Mouse (Mus musculus) midbrain, embryonic 14.5 days (tissue): Measurements from ENCODE around the gene Oas1d. TPM values are rescaled to one million over a fixed set of nuclear protein-coding genes. Genes with fewer than 3 reads are reported as not detected.
"Not testable (repeated sequence)": the region's sequence is repeated elsewhere in the genome, so short reads cannot be mapped to it uniquely, and the experiment has no call there.

Experiments
- ATAC-seq: fragments of 200-750 bp; cut with Nextera tagmentation; 2 replicates; pipeline ENCODE4 v1.8.0; 2017; ENCODE audit warnings: moderate number of reproducible peaks, moderate library complexity; ENCODE audit not compliant: low FRiP score, low TSS enrichment
- DNase-seq: peaks from one replicate; pipeline ENCODE4 v3.0.0-alpha.2; 2015
- H3K27ac ChIP-seq: fragments of 300-500 bp; sonication (generic); replicated peaks from 2 replicates; pipeline ENCODE4 v1.5.1; 2014; ENCODE audit warnings: mild to moderate bottlenecking, low read depth, low read length, moderate library complexity
- H3K27me3 ChIP-seq: fragments of 300-500 bp; sonication (generic); 2 replicates; pipeline ENCODE4 v1.6.1; 2014; ENCODE audit warnings: low read length, control low read depth, mixed read lengths; ENCODE audit not compliant: control insufficient read depth, insufficient read depth
- H3K36me3 ChIP-seq: fragments of 300-500 bp; sonication (generic); 2 replicates; pipeline ENCODE4 v1.6.1; 2014; ENCODE audit warnings: low read length, control low read depth; ENCODE audit not compliant: control insufficient read depth, insufficient read depth
- H3K4me1 ChIP-seq: fragments of 300-500 bp; sonication (generic); 2 replicates; pipeline ENCODE4 v1.6.1; 2014; ENCODE audit warnings: mild to moderate bottlenecking, antibody characterized with exemption, low read length, control low read depth; ENCODE audit not compliant: control insufficient read depth, insufficient read depth
- H3K4me2 ChIP-seq: fragments of 300-500 bp; sonication (generic); 2 replicates; pipeline ENCODE4 v1.6.1; 2014; ENCODE audit warnings: mild to moderate bottlenecking, low read length, moderate library complexity
- H3K4me3 ChIP-seq: fragments of 300-500 bp; sonication (generic); replicated peaks from 2 replicates; pipeline ENCODE4 v1.5.1; 2014; ENCODE audit warnings: low read depth, low read length
- H3K9ac ChIP-seq: fragments of 300-500 bp; sonication (generic); replicated peaks from 2 replicates; pipeline ENCODE4 v1.6.1; 2014; ENCODE audit warnings: mild to moderate bottlenecking, low read length, moderate library complexity
- H3K9me3 ChIP-seq: fragments of 300-500 bp; sonication (generic); 2 replicates; pipeline ENCODE4 v1.6.1; 2016; ENCODE audit warnings: low read length, control low read depth, mixed read lengths; ENCODE audit not compliant: control insufficient read depth
- WGBS: fragments of 180-500 bp; shearing (Covaris S2); extraction: QIAGEN DNeasy Blood & Tissue Kit; methylation state at CpG from one replicate; pipeline ENCODE4 v1.1.7; 2014; 5-methylcytosine and 5-hydroxymethylcytosine counted together
- polyA plus RNA-seq: library from polyadenylated mRNA; unstranded; fragments of >200 nt; fragmentation: Nextera tagmentation; extraction: Ambion mirVana; gene quantifications from 2 replicates; pipeline ENCODE4 v1.2.1, GENCODE M21; 2014

Gene Oas1d
- polyA plus RNA-seq, 1 experiment from 2014 or later, result not detected

DNA sequence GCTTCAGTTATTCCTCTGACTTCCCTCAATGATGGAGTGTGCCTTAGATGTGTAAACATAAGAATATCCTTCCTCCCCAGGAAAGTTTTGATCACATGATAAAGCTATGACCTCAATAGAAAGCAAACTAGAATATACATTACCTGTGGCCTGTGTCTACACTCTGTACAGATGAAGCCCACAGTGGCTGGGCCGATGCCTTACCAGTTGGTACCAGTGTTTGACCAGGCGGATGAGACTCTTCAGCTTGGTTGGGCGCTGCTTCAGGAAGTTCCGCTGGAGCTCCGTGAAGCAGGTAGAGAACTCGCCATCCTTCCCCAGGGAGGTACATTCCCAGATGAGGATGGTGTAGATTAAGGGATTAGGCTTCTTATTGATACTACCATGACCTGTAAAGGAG is 32.7 kb upstream of the Oas1d start:
- WGBS, result 93% methylated on average over 6 of the region's 6 CpGs
- not testable (repeated sequence) for ATAC-seq, H3K36me3 ChIP-seq, H3K27ac ChIP-seq, H3K9me3 ChIP-seq, DNase-seq, H3K4me2 ChIP-seq, H3K9ac ChIP-seq, H3K27me3 ChIP-seq, H3K4me1 ChIP-seq, H3K4me3 ChIP-seq

DNA sequence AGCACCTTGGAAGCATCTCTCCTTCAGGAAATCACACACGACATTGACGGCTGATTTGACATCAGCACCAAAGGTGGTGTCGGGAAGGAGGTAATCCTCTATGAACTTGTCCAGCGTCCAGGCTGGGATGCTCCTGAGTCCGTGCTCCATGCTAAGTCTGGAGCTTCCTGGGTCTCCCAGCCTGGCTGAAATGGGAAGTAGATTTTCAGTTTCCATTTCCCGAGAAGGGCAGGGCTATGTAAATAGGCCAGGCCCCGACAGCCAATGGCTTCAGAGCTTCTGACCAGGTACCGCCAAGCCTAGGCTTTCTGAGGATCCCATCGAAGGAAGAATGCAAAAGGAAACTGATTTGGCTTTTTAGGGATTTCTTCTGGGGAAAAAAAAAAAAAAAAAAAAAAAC is 26.9 kb upstream of the Oas1d start, which contains the start of gene Oas1g:
Oas1g (minus strand) TSS at position 201 of the 400 bp plus-strand sequence.
- not testable (repeated sequence) for H3K36me3 ChIP-seq, H3K27me3 ChIP-seq, H3K4me2 ChIP-seq, H3K9me3 ChIP-seq, H3K27ac ChIP-seq, ATAC-seq, H3K9ac ChIP-seq, H3K4me1 ChIP-seq, H3K4me3 ChIP-seq, DNase-seq
- WGBS, result 34% methylated on average over 6 of the region's 9 CpGs

- ATAC-seq, result no peak
- Histone ChIP-seq H3K4me3 (no peak overlapping the region), H3K27me3 (no peaks in the 10 kb centered on the region), H3K4me2 (no peak overlapping the region), H3K27ac (no peak overlapping the region), H3K4me1 (no peaks in the 10 kb centered on the region), H3K36me3 (no peaks in the 10 kb centered on the region), H3K9me3 (no peaks in the 10 kb centered on the region), H3K9ac (no peak overlapping the region)
- DNase-seq, result no peak
- 62% methylated on average over 6 of the region's 6 CpGs for WGBS
These were observed 26.5 kb upstream of the Oas1d start for GRCm38 (mm10) chr5:120887831-120888230.

GRCm38 (mm10) chr5:120888294-120888815 is 26.0 kb upstream of the Oas1d start:
- not testable (repeated sequence) for H3K27ac ChIP-seq, H3K4me1 ChIP-seq, H3K36me3 ChIP-seq, H3K4me3 ChIP-seq, H3K9ac ChIP-seq, H3K9me3 ChIP-seq, H3K4me2 ChIP-seq, DNase-seq, H3K27me3 ChIP-seq, ATAC-seq
- 46% methylated on average over 4 of the region's 4 CpGs for WGBS

DNA sequence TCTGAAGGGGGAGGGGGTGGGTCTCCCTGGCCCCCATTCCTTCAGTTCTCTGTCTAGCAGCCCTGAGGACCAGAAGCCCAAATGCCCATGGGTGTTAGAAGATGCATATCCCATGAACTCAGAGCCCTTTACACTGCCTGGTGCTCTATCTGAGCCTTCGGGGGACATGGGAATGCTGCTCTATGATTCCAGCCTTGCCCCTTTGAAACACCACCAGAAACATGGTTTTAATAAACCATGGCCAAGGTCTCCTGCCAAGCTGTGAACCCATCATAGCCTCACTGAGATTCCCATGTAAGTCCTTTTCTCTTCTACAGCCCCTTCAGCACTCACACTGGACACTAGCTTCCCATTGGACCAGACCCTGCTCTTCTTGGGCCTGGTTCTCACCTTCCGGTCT is 24.3 kb upstream of the Oas1d start:
- no peaks in the 10 kb centered on the region for H3K27me3 ChIP-seq
- no peak overlapping the region for H3K9ac ChIP-seq
- no peak overlapping the region for H3K4me3 ChIP-seq
- H3K9me3 ChIP-seq, result no peaks in the 10 kb centered on the region
- ATAC-seq, result no peak
- WGBS, result 82% methylated on average over 2 of the region's 2 CpGs
- no peaks in the 10 kb centered on the region for H3K36me3 ChIP-seq
- H3K27ac ChIP-seq, result no peak overlapping the region
- DNase-seq, result no peak
- H3K4me2 ChIP-seq, result no peak overlapping the region
- H3K4me1 ChIP-seq, result no peaks in the 10 kb centered on the region

DNA sequence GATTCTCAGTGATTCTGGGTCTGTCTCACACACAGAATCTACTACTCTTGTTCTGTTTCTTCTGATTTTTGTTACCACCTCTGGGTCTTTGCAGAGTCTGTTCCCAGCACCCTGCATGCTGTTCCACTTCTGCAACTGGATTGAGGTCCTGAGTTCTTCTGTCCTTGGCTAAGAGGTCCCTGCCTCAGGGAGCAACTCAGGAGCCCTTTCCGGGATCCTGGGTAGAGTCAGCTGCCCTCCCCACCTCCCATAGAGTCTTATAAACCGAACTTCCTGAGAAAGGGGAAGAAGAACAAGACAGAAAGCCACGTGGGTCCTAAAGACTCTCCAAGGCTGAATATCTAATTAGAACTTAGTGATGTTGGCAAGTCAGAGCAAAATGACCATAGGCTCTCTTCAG is 23.3 kb upstream of the Oas1d start:
- Histone ChIP-seq H3K27ac (no peak overlapping the region), H3K9ac (no peak overlapping the region), H3K4me2 (no peak overlapping the region), H3K4me3 (no peak overlapping the region), H3K36me3 (no peaks in the 10 kb centered on the region), H3K27me3 (no peaks in the 10 kb centered on the region), H3K9me3 (no peaks in the 10 kb centered on the region), H3K4me1 (no peaks in the 10 kb centered on the region)
- ATAC-seq (no peak), DNase-seq (no peak)
- 41% methylated on average over 3 of the region's 3 CpGs for WGBS

- WGBS, result 88% methylated on average over 2 of the region's 2 CpGs
- ATAC-seq, result not testable (repeated sequence)
These were observed 22.6 kb upstream of the Oas1d start for GRCm38 (mm10) chr5:120891566-120892242.

GRCm38 (mm10) chr5:120892243-120892660 is 22.1 kb upstream of the Oas1d start:
- Histone ChIP-seq H3K36me3 (no peaks in the 10 kb centered on the region), H3K9me3 (no peaks in the 10 kb centered on the region), H3K9ac (no peak overlapping the region), H3K4me3 (no peak overlapping the region), H3K4me2 (no peak overlapping the region), H3K27me3 (no peaks in the 10 kb centered on the region), H3K4me1 (no peaks in the 10 kb centered on the region), H3K27ac (no peak overlapping the region)
- DNase-seq (no peak), ATAC-seq (no peak)
- WGBS, result 69% methylated on average over 2 of the region's 2 CpGs

More at GRCm38 (mm10) chr5:120891566-120892242, 22.6 kb upstream of the Oas1d start:
- not testable (repeated sequence) for H3K9ac ChIP-seq, H3K27ac ChIP-seq, DNase-seq, H3K4me3 ChIP-seq, H3K4me1 ChIP-seq, H3K4me2 ChIP-seq, H3K9me3 ChIP-seq, H3K27me3 ChIP-seq, H3K36me3 ChIP-seq

GRCm38 (mm10) chr5:120893866-120894265 is 20.5 kb upstream of the Oas1d start:
- H3K27ac ChIP-seq, H3K4me2 ChIP-seq, H3K4me3 ChIP-seq, H3K4me1 ChIP-seq, H3K27me3 ChIP-seq, H3K9ac ChIP-seq, ATAC-seq, DNase-seq, H3K36me3 ChIP-seq, H3K9me3 ChIP-seq: not testable (repeated sequence)
- WGBS, result 95% methylated on average over 4 of the region's 4 CpGs
